Mouse (Mus musculus): ENCODE data around the gene Rab38. TPM values are rescaled to one million over a fixed set of nuclear protein-coding genes. Genes with fewer than 3 reads are reported as not detected.

The Rab38 gene
- not detected for polyA plus RNA-seq (2017; shearing (Covaris generic))

GRCm38 (mm10) chr7:88429786-88430691, at the start of gene Rab38:
Gene Rab38, plus strand, starts transcription at chr7:88430273.

Other genes with a start within 250 kb of the Rab38 start
- gene Ctsc, start 152.2 kb upstream of the Rab38 start, polyA plus RNA-seq (2017; shearing (Covaris generic)), result 59.8 TPM